Mouse (Mus musculus) MEL-GATA-1-ER (cell line): ENCODE results near the gene Olfr263.
A peak's percentile ranks its signal among the peaks of the same experiment; 100 is the strongest.

Experiments
- DNase-seq: peaks from one replicate; pipeline ENCODE4 v3.0.0-alpha.2; 2012; ENCODE audit warnings: low read depth; ENCODE audit errors: extremely low read depth

Gene Olfr263

DNA sequence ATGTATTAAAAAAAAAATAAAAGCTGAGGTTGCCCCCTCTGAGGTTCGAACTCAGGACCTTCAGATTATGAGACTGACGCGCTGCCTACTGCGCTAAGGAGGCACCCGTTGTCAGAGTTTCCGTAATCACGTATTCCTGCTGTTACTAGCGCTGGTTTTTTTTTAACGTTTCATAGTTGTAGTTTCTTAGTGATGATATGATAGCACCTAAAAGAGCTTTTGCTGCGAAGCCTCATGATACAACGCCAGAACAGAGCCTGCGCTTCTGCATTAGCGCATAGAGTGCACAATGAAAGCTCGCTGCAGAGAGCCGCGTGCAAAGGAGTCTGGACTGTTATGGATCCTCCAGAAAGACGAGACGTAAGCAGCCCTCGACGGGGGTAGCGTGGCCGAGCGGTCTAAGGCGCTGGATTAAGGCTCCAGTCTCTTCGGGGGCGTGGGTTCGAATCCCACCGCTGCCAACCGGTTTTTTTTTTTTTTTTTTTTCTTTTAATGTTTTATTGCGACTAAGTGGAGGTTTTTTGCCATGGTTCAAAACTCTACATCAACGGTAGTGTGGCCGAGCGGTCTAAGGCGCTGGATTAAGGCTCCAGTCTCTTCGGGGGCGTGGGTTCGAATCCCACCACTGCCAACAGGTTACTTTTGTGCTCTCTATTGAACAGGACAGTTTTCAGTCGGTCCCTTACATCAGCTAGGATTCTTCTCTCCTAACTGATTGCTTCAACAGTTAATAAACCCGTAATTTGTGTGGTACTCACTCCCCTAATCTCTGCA lies 40.4 kb downstream of the Olfr263 start:
- DNase-seq, result peak; percentile 86

DNA sequence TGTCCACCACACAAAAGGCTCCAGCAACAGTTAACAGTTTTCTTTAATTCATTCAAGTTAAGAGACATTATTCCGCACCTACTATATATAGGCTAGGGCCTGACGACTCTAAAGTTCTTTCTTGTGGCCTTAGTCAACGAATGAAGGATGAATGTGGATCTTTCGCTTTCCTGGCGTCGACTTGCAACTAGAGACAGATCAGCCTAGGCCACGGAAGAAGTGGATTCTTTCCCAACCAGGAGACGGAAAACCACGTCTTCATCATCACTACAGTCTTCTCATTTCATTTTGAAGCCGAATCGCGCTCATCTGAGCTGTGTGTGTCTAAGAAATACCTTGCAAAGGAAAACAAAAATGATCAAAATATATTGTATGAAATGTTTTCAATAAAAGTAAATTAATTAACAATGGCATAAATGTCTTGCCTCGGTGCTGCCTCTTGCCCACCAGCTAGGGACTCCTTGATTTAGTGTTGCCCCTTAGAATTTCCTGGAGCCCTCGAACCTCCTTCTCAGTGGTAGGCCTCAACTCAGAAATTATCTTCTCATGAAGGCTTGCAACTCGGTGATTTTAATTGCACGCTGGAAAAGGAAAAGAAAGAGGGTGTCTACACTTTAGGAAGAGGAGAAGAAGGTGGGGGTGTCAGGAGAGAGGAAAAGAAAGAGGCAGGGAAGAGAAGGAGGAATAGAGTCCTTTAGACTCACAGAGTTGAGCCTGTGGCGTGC lies 41.2 kb downstream of the Olfr263 start:
- no peak for DNase-seq

DNA sequence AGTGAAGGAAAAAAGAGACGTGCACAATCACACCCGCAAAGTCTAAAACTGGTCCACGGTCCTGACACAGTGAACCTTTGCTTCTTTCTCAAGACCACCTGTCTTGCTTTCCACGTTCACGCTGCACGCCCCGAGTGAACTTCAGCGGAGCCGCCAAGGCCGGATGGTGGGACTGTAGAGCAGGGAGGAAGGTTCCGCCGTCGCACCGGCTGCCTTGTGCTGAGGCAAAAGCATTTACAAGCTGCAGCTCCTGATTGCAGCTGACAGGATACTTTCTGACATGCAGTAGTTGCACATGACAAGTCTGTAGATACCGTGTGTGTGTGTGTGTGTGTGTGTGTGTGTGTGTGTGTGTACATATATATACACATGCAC lies 41.7 kb downstream of the Olfr263 start:
- DNase-seq, result no peak

GRCm38 (mm10) chr13:21171600-21172150 lies 42.2 kb downstream of the Olfr263 start:
- peak; percentile 71 for DNase-seq

DNA sequence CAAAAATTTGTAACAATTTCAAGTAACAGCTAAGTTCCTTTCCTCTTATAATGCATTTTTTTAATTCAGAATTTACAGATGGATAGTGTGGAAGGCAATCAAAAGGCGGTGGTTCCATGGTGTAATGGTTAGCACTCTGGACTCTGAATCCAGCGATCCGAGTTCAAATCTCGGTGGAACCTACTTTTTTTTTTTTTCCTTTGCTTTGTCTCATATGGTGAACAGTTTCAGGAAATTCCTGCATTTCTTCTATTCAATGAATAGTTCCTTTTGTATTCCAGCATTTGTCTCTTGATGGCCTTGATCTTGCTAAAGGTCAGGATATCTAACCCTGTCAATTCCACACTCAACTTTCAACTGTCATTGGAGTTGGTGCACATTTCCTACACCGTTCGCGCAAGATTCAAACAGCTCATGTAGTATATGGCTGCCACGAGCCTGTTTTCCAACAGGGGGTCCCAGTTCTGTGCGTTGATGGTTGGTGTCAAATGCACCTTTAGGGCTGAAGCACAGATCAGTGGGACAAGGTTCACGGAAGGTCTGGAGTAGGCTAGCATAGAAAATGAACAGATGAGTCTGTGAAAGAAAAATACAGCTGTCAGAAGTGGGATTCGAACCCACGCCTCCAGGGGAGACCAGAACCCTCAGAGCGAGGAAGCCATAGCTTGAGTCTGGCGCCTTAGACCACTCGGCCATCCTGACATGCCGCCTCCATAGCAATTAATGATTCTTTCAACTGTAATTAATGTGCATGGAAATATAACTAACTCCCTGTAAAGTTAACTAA lies 43.0 kb downstream of the Olfr263 start:
- DNase-seq, result peak; percentile 89

GRCm38 (mm10) chr13:21173072-21173471 lies 43.6 kb downstream of the Olfr263 start:
- DNase-seq, result peak; percentile 68

GRCm38 (mm10) chr13:21176733-21177132 lies 47.3 kb downstream of the Olfr263 start:
- no peak for DNase-seq

- DNase-seq, result no peak
Measured at GRCm38 (mm10) chr13:21177657-21178056, 48.2 kb downstream of the Olfr263 start.

GRCm38 (mm10) chr13:21178364-21178763 lies 48.9 kb downstream of the Olfr263 start:
- no peak for DNase-seq

GRCm38 (mm10) chr13:21179367-21179723 lies 49.9 kb downstream of the Olfr263 start, which contains the start of gene Trim27:
Gene Trim27 (plus strand): TSS chr13:21179445.
- no peak for DNase-seq

- DNase-seq, result peak; percentile 87
Measured at GRCm38 (mm10) chr13:21179724-21180550, 50.5 kb downstream of the Olfr263 start.

- DNase-seq, result no peak
Measured at GRCm38 (mm10) chr13:21180551-21181530, 51.4 kb downstream of the Olfr263 start.

DNA sequence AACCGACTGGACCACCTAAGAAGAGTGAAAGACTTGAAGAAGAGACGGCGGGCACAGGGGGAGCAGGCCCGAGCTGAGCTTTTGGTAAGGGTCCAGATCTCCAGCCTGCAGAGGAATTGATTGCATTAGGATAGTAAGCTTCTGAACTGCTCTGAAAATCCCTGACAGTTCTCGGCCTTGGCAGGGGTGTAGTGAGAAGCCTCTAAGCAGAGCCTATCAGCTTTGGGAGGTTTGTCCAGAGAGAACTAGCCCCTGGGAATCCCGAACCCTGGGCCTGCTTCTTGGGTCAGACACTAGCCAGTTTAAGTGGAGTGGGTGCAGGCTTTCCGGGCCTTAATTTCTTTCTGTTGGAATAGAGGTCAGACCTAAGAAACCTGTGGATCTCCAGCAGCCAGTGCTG lies 52.6 kb downstream of the Olfr263 start:
- DNase-seq, result no peak

DNA sequence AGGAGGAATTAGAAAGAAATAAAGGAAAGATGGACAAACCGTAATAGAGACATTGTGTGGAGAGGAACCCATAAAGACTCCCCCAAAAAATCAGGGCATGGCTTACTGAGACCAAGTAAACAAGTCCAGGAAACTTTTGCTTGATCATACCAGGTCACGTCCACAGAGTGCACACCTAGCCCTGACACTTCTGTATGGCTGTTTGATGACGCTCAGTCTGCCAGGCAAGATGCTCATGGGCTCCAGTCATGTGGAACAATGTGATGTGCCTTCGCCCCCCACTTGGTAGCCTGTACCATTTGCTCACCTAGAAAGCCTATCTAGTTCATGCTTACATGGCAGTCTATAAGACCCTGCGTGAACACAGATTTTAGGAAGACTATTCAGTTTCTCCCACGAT lies 53.6 kb downstream of the Olfr263 start:
- DNase-seq, result no peak

DNA sequence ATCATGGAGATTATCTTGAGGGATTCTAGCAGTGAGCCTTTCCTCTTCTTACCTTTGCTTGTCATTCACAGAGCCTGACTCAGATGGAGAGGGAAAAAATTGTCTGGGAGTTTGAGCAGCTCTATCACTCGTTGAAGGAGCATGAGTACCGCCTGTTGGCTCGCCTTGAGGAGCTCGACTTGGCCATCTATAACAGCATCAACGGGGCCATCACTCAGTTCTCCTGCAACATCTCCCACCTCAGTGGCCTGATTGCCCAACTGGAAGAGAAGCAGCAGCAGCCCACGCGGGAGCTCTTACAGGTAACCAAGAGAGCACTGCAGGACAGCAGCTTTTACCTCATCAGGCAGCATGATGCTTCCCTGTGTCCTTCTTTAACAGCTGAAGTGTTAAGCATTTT lies 54.2 kb downstream of the Olfr263 start:
- DNase-seq, result no peak

GRCm38 (mm10) chr13:21185521-21185920 lies 56.1 kb downstream of the Olfr263 start:
- DNase-seq, result no peak
